Mouse (Mus musculus) CD4-positive, CD25-positive, alpha-beta regulatory T cell, adult 4 months (primary cell): ENCODE results near the gene Cast. TPM values are rescaled to one million over a fixed set of nuclear protein-coding genes. Genes with fewer than 3 reads are reported as not detected.

Experiments used
- ATAC-seq: one replicate; pipeline ENCODE4 v1.8.0; 2017
- polyA plus RNA-seq, 2 experiments: library from polyadenylated mRNA; unstranded; fragments of 100-300 nt; shearing (Covaris generic); gene quantifications; one replicate each; pipeline ENCODE4 v1.2.1; 2017

The Cast gene
- 100 to 1,000 TPM; 236 to 271 TPM for polyA plus RNA-seq

DNA sequence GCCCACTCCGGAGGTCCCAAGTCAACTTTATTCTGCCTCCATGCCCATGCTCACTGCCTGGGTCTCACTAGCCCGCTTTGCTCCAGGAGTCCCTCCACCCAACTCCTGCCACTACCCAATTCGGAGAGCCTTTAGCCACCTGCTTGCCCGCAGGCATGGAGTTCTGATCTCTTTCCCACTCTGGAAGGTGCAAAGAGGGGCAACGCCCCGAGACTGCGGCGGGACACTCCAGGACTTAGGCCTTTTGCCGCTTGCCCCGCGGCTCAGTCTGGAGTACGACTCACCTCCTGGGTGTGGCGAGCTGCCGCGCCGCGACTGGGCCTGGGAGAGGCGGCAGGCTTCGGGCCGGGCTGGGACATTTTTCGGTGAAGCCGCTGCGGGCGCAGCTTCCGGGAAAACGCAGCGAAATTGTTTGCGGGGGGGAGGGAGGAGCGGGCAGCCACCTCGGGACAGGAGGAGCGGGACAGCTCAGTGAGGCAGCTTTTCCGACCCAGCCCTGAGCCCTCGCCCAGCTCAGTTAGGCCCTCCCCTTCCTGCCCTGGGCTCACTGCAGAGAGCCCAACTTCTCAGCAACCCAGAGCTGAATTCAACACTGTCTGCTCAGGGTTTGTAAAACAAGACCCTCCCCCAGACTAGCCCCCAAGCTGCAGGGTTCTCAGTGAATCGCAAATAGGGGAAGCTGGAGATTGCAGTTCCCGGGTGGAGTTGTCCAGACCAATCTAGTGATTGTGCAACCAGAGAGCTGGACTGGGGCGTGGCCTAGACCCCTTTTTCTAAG, at the start of gene Cast:
TSS of gene Cast (minus strand) at position 659 of the 778 bp plus-strand sequence.
- peak; percentile 78 for ATAC-seq

DNA sequence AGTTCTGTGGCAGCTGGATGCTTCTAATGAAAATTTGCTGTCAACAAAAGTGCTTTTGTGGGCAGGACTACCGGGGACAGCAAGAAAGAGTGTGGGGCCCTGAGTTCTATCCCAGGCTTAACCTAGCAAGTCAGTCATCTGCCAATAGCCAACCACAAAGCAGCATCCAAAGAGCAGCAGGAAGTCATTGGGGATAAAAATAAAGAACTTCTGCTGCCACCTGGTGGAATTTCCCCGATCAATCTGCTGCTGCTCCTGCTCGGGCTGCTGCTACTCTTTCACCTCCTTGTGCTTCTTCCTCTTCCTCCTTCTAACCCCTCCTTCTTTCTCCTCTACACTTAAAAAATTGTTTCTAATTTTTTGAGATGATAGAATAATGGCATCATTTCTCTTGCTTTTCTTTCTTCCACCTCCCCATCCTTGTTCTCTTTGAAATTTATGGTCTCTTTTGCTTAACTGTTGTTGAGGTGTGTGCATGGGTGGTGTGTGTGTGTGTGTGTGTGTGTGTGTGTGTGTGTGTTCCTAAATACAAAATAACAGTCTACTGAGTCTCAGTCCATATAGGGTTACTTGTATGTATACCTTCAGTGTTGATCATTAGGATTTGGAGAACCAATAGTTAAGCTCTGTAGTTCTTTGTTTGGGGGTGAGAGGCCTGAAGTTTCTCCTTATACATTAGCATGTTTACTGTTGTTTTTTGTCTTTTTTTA, 45.9 kb upstream of the Cast start:
- peak; percentile 100 for ATAC-seq

- no peak for ATAC-seq
Observed at GRCm38 (mm10) chr13:74850823-74851222, 42.2 kb upstream of the Cast start.

- ATAC-seq, result peak; percentile 100
Observed at GRCm38 (mm10) chr13:74845886-74846285, 37.3 kb upstream of the Cast start.

- ATAC-seq, result no peak
Observed at GRCm38 (mm10) chr13:74834543-74834942, 25.9 kb upstream of the Cast start.

- no peak for ATAC-seq
Observed at GRCm38 (mm10) chr13:74822095-74822494, 13.5 kb upstream of the Cast start.

DNA sequence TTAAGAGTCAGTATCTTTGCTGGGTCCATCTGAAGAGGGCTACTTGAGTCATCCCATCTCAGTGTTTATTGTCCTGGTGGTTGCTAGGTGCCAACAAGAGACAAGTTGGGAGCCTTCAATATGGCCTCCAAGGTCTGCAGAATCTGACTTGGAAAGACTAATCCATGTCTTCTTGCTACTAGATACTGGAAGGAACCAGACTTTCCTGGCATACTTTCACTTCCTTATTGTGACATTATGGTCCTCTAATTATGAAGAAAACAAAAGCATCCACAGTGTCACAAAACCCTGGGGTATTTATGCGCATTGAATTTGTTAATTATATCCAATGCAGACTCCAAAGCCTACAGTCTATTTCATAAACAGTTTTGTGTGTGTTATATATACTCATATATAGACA, 7.1 kb upstream of the Cast start:
- ATAC-seq, result no peak

- peak; percentile 81 for ATAC-seq
Observed at GRCm38 (mm10) chr13:74807446-74808151, 1.0 kb downstream of the Cast start.

GRCm38 (mm10) chr13:74806934-74807333, 1.7 kb downstream of the Cast start:
- peak; percentile 14 for ATAC-seq

- no peak for ATAC-seq
Observed at GRCm38 (mm10) chr13:74794435-74794834, 14.2 kb downstream of the Cast start.

GRCm38 (mm10) chr13:74787681-74788080, 20.9 kb downstream of the Cast start:
- ATAC-seq, result no peak

- ATAC-seq, result no peak
Observed at GRCm38 (mm10) chr13:74772151-74772550, 36.5 kb downstream of the Cast start.

DNA sequence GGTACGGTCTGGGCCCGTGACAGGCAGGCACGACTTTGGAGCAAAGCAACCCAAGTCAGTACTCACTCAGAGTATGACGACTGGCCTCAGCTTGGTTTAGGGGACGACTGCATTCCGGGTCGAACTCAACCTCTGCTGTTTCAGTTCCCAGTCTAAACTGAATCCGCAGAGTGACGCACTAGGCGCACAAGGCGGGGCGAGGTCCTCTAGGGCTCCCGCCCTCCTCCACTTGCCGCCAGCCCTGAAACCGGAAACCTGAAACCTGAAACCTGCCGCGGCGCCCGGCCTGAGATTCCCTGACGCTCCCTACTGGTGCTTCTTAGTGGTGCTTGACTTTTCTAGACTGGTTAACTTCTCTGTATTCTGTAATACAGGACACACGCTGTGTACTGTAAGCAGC, 38.1 kb downstream of the Cast start:
- ATAC-seq, result peak; percentile 89

GRCm38 (mm10) chr13:74769871-74770270, 38.7 kb downstream of the Cast start:
- ATAC-seq, result peak; percentile 65

DNA sequence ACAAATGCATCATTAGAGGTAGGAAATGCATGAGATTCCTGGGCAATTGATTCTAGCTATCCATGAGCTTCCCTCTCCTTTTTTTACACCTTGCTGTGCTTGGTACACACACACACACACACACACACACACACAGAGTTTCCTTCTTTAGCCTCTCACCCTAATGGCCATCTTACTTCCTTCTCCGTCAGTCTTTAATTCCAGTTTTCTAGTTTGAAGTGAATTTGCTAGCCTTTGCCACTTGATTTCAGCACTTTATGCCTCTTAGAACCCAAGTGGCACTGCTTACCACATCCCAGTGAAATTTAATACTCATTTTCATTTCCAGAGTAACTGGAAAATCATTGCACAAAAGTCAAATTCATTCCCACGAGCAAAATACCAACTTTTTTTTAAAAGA, 41.4 kb downstream of the Cast start:
- ATAC-seq, result no peak

- no peak for ATAC-seq
Observed at GRCm38 (mm10) chr13:74762741-74763140, 45.9 kb downstream of the Cast start.

- no peak for ATAC-seq
Observed at GRCm38 (mm10) chr13:74759152-74759551, 49.5 kb downstream of the Cast start.

- ATAC-seq, result no peak
Observed at GRCm38 (mm10) chr13:74743219-74743618, 65.4 kb downstream of the Cast start.

GRCm38 (mm10) chr13:74736396-74736795, 72.2 kb downstream of the Cast start:
- ATAC-seq, result no peak

DNA sequence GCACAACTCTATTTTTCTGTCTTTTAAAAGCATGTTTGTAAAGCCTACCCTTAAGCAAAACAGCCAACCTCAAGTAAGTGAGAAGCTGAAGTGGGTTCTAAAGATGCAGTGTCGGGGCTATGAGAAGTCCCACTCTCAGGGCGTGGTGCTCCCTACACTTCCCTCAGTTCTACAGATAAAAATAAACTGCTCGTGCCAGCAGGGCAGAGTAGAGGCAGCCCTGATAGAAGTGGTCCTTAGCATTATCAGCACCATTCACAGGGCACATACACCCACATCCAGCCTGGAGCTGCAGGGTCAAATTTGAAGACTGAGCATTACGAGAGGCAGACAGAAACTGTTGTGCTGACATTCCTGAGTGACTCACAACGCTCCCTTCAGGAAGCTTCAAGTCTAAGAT, 72.8 kb downstream of the Cast start:
- ATAC-seq, result no peak

DNA sequence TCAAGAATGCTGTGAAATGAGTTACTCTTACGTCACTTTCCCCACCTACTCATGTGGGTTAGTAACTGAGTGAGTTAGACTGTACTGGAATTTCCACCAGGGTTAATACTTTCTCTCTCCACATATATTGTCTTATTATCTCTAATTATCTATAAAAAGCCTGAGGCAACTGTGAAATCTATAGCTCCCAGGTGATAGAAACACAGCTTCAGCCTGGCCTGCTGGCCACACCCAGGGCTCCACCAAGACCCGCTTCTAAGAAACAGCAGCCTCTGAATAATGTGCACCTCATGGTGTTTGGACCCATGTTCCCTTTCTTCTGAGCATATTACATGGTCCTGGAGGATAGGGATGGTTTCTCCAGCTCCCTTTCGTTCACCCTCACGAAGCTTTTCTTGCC, 74.9 kb downstream of the Cast start:
- no peak for ATAC-seq

DNA sequence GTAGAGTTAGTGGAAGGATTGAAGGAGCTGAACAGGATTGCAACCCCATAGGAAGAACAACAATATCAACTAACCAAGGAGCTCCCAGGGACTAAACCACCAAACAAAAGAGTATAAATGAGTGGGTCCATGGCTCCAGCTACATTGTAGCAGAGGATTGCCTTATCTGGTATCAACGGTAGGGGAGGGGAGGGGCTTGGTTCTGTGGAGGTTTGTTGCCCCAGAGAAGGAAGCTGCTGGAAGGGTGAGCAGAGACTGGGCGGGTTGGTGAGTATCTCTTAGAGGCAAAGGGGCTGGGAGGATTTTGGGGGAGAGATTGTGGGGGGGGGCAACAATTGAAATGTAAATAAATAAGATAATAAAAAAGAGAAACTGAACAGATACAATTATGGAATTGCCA, 89.6 kb downstream of the Cast start:
- no peak for ATAC-seq

DNA sequence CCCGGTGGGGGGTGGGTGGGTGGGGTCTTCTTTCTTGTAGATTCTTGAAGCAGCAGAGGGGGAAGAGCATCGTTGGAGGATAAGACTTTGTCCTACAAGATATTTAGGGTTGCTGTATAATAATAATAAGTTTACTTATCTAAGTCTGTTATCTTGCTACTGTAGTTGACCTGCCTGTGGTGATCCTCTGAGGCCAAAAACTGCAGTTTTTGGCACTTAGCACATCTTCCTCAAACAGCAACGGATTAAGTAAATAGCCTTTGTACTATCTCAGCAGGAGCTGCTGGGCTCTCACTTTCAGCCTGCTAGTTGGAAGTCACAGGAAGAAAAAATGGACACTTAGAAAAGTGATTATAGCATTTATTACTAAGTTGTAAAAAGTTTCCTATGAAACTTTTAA, 112.4 kb downstream of the Cast start:
- ATAC-seq, result no peak
